Mouse (Mus musculus) T-helper 2 cell (primary cell): ENCODE data around the gene Psenen.

Experiments used
- in situ Hi-C: fragments of 300-600 bp; cut with MboI, MseI; formaldehyde crosslinking; loops from one replicate; pipeline ENCODE4 v1.15.1; 2025; ENCODE audit warnings: high pct_unique_total_duplicates

Psenen gene

DNA sequence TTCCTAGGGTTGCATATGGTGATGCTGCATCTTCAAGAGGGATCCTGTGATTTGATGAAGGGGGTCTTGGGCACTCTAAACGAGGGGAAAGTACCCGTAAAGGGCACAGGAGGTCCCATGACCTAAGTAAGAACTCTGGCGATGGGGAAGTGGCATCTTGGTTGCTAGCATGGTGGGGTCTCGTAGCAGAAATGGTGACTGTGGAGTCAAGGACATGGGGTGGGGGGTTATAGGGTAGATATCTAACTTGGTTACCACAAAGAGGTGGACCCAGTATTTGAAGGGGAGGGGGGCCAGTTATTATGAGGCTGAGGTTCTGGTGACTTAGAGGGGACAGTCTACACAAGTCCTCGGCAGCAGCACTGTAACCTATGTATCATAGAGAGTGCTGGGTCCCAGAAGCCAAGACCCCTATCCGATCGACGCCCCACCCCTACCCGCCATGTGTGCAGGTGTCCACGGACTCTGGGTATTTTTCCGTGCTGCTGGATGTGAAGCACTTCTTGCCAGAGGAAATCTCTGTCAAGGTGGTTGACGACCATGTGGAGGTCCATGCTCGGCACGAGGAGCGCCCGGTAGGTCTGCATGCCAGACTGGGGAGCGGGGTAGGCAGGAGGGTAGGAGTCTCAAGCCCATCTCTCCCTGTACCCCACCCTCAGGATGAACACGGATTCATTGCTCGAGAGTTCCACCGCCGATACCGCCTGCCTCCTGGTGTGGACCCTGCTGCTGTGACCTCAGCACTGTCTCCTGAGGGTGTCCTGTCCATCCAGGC is 9.4 kb downstream of the Psenen start:
- in situ Hi-C loops, result no loop called here

DNA sequence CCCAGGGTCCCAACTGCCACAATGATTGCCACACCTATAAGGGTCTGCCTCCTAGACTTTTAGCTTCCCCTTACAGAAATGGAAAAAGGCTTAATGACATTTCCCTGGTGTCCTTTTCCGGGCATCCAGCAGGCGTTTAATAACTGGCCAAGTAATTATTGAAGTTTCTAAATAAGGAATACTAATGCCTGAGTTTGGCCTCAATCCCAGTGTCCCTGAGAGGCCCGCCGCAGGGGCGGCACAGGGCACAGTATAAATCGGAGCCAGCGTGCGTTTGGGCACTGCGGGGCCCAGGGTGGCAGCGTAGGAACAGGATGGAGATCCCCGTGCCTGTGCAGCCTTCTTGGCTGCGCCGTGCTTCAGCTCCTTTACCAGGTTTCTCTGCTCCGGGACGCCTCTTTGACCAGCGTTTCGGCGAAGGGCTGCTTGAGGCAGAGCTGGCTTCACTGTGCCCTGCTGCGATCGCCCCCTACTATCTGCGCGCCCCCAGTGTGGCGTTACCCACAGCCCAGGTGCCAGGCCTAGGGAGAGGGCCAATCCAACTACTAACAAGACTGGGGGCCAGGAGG is 10.3 kb downstream of the Psenen start:
- in situ Hi-C loops, result no loop called here

DNA sequence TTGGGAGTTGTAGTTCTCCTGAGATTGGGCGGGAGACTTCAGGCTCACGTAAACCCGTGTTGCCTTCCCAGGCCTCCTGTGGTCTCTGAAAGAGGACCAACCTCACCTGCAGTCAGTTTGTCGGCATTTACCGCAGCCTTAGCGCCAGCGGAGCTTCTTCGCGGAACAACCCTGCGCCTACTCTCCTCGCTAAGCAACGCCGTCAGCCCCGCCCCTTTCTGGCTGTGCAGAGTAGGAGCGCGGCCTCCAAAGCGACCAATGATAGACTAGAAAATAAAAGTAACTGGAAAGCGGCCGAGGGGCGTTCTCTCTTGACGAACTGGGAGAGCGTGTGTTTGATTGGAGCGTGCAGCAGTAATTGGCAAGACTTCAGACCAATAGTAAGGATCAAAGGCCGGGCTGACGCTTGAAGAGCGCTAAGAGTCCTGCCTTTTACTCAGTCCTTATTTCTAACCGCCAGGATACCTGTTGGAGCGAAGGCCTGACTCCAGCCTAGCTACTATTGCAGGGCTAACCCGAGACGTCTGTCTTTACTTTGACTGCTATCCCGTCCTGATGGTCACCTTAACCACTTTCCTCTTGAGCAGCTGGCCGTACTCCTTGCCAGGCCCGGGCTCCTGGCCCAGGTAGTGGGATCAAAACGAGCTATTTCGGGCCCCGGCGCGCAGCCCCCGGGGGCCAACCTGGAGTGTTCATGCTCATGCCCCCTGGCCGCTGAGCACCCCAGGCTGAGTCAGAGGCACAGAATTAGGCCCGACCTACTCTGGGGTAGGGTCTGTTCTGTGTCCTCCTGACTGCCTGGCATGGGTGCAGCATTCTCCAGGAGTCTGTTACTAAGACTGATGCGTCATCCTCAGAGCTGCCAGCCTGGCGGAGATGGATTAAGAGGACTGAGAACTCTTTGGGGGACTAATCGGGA is 11.1 kb downstream of the Psenen start, which contains the start of the genes Hspb6 and Proser3:
TSS of gene Hspb6 (plus strand) at position 77 of the 919 bp plus-strand sequence.
TSS of gene Proser3 (minus strand) at position 198 of the 919 bp plus-strand sequence.
- in situ Hi-C loops, result no loop called here

DNA sequence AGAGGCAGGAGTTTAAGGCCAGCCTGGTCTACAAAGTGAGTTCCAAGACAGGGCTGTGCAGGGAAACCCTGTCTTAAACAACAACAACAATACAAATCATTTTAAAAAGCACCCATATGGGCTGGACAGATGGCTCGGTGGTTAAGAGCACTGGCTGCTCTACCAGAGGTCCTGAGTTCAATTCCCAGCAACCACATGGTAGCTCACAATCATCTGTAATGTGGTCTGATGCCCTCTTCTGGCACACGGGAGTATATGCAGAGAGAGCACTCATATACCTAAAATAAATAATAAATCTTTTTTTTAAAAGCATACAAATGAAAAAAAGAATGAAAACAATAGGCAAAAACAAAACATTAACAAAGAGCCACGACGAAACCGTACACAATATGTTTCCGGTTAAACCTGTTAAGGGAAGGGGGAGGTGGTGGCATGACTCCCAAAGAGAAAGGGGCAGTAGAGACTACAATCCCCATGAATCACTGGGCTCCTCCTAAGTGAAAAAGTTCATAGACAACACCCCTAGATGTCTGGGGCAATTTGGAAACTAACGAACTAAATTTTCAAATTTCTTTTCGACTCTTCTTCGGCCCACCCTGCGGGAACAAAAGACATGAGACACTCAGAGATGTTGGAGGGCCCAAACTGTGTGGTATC is 11.9 kb downstream of the Psenen start:
- in situ Hi-C loops, result no loop called here

DNA sequence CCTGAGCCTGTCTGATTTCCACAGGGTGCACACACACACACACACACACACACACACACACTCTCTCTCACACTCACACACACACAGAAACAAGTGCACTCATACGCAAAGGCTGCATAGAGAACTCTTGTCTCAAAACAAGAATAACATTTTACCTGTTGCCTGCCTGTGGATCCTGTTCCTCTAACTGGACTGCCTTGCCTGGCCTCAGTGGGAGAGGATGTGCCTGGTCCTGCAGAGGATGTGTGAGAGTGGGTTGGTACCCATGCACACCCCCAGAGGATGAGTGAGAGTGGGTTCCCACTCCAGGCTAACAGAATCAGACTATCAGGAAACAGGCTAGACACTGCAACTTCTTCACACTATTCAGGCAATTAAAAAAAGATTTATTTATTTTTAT is 12.8 kb downstream of the Psenen start:
- in situ Hi-C loops, result no loop called here

DNA sequence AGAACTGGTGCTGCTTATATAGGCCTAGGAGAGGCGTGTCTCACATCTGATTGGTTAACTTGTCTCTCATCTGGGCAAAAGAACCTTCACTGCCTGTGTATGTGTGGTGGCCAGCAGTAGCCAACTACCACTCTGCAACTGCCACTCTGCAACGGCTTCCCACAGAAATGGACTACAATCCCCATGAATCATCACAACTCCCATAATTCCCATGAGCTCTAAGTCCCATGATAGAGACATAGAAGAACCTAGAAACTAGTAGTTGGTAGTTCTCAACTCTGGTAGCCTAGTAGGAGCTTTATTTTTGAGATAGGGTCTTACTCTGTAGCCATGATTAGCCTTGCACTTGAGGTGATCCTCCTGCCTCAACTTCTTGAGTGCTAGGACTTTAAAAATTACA is 13.5 kb downstream of the Psenen start:
- in situ Hi-C loops, result no loop called here

DNA sequence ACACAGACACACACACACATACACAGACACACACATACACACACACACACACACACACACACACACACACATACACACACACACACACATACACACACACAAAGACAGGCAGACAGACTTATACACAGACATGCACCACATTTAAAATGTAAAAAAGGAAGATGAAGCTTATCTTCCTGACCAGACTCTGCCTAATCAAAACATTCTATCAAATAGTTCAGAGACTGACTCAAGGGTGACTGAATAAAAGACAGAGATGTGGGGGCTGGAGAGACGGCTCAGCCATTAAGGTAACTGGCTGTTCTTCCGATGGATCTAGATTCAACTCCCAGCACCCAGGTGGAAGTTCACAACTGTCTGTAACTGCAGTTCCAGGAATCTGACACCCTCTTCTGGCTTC is 19.1 kb downstream of the Psenen start:
- in situ Hi-C loops, result no loop called here

DNA sequence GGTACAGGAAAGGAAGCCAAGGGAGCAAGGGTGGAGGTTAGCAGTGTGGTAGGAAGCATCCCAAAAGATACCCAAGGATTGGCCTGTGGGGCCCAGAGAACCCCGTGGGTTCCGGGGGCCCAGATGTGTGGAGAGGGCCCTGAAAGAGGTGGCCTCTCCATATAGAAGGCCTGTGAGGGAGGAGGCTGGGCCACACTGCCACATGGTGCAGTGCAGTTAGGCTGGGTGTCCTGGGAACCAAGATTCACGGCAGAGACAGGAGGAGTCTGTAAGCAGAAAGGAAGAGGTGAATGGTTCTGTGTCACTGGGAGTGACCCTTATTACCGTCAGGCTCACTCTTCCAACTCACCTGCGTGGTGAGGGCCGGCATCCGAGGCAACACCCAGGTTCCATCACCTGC is 22.9 kb downstream of the Psenen start:
- in situ Hi-C loops, result no loop called here

DNA sequence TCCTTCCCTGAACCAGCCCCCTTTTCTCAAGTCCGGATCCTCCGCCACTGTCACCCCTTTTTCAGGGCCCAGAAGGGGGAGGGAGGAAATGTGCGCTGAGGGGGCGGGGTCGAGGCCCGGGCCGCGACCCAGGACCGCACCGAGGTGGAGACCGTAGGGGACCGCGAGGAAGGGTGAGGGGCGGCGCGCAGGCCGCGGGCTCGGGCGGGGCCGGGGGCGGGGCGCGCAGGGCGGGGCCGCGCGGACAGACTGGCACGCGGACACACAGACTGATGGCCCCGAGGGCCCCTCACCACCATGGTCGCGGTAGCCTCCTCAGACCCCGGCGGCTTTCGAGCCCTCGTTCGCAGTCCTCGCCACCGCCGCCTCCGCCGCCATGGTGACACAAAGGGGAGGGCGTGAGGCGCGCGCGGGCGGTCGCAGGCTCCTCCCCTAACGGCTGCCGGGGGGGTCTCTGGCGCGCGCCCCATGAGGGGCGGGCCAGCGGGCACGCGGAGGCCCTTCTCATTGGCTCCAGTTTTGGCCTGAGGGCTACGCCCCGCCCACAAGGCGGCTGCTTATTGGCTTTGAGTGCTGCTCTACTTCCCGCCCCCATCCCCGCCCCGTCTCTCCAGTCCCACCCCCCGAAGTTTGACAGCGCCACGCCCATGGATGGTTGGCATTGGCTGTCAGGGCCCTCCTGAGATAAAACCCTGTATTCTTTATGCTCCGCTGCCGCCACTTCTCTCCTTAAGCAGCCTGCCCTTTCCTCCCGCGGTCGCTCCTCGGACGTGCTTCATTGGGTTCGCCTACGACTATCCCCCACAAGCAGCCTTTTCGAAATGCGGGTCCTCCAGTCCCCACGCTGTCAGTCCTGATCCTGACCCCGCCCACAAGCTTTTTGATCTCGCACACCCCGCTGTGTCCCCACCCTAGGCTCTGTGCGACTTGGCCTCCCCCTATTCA is 28.5 kb downstream of the Psenen start, which contains the start of gene Arhgap33:
TSS of gene Arhgap33 (minus strand) at position 428 of the 945 bp plus-strand sequence.
- in situ Hi-C loops, result no loop called here

DNA sequence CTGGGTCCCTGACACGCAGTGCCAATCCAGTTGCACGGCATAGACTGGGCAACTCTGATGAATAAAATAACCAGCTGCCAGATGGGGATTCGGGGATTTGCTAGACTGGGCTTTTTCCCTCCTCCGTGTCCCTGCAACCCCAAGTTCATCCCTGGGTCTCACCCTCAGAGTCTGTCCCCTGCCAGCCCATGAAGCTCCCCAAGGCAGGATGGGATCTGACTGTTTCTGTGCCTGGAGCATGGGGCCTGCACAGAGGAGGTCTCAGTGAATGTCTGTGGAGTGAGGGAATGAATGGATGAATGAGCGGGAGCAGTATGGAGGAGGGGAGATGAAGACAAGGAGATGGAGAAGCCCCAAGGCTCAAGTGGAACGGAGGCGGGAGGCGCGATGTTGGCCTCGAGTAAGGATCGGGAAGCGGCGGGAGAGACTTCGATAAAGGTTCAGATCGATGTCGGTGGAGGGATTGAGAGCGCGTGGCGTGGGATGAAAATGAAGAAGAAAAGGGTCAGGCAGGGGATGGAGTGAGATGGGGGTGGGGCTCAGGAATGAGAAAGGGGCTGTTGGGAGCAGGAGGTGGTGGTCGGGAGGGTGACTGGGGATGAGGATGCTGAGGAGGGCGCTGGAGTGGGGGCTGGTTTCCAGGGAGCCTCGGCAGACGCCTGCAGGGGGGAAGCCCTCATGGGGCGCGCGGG is 29.3 kb downstream of the Psenen start:
- in situ Hi-C loops, result no loop called here

DNA sequence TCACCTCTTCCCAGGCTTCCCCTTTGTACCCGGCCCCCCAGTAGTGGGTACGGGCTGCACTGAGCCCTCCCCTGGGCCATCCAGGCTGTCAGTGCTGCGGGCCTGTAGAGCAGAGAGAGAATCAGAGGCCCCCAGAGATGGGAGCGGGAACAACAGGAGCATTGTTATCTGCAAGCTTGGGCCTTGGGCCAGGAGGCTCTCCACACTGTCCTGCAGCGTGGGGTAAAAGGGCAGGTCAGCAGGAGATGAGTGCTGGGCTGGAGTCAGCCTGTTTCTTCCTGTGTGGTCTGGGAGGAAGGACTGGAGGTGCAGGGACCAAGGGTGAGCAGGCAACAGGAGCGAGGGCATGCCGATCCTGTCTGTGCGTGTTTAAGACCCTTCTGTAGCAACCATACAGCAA is 30.5 kb downstream of the Psenen start:
- in situ Hi-C loops, result no loop called here

DNA sequence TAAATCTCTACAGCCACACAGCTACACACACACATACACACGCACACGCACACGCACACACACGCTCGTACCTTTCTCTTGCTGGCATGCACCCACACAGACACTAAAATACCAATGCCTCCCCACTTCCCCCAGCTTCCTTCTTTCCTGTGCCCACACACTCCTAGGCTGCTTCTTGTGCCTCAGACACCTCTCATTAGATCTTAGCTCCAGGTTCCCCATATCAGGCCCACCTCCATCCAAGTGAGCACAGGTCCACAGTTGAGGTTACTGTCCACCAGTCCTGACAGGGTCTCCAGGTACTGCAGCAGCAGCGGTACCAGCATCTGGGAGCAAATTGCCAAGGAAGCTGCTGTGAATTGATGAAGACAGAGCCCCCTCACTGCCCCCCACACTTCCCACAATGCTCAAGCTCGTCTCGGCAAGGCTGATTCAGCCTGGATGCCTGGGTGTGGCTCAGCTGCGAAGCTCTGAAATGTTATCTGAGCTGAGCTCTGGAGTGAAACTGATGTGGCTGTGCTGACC is 32.1 kb downstream of the Psenen start:
- in situ Hi-C loops, result no loop called here

DNA sequence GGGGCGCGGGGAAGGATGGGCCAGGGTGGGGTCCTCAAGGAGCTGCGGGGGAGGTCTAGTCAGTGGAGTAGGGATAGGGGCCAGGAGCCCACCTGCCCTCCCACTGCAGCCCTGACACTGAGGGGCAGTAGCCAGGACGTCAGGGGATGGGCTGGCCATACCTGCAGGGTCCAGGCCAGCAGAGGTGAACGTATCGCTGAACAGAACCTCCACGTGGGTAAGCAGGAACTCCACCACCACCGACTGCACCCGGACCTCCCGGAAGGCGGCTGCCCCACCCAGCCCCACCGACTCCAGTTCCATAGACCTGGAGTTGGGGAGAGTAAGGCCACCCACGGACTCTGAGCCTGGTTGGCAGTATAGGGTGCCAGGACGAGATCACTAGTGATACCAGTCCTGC is 36.4 kb downstream of the Psenen start:
- in situ Hi-C loops, result no loop called here

DNA sequence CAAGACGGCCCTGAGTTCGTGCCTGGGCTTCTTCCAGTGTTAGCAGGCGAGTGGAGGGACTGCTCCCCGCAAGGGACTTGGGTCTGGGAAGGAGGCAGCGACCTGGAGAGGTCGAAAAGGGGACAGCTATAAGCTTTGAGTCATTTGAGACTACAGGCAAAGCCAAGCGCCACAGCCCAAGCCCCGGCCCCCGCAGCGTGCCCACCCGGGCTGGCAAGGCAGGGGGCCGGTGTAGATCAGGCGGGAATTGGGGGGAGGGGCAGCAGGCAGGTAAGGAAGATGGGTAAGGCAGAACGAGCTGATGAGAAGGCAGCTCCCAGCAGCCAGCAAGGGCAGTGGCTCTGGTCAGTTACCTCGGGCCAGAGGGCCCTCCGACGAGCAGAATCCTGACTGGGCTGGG is 37.0 kb downstream of the Psenen start:
- in situ Hi-C loops, result no loop called here

DNA sequence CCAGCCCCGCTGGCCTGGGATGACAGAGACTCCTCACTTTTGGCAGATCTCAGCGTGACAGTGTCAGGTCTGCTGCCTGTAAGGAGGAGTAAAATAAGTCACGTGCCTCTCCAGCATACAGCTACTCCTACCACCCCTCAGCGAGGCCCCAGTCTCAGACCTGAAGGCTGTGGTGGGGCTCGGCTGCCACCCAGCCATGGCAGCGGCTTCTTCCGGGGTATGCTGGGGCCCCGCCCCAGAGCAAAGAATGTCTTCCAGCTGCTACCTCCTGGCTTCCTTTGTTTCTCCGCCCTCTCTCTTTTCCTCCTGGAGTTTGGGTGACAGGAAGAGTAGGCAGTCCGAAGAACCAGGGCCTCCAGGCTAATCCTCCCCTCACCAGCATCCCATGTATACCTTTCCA is 37.5 kb downstream of the Psenen start:
- in situ Hi-C loops, result no loop called here

DNA sequence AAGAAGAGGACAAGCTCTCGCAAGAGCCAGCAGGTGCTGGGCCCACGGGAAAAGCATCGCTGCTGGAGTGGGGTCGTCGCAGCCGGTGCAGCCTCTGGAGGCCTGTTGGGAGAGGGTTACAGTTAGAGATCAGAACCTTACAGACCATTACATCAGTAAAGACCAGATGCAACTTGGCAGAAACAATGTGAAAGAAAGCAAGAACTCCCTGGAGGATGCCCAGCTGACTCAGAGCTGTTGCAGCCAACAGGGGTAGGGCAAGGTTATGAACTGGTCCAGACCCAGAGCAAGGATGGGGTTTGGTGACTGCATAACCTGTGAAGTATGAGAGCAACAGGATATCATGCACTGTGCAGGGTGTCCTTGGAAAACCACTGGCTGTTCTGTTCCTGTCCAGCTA is 38.9 kb downstream of the Psenen start:
- in situ Hi-C loops, result loop anchor here (25.0 kb wide), 1 partner anchor 1112 kb away; no protein-coding TSS in a partner anchor

DNA sequence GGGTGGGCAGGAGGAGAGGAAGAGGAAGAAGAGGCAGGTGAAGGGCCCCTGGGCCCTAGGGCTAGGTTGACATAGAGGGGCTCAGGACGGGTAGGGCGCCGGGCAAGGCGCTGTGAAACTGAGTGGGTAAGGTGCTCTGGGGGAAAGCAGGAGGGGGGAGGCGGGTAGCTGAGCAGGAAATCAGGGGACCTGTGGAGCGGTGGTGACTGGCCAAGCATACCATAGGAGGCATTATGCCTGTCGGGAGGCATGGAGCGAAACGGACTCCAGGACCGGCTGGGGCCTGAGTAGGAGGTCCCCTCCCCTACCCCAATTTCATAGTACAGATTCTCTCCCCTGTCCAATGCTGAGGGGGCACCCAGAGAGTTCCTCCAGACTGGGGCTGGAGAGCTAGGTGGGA is 40.6 kb downstream of the Psenen start:
- in situ Hi-C loops, result loop anchor here (25.0 kb wide), 1 partner anchor 1111 kb away; no protein-coding TSS in a partner anchor

DNA sequence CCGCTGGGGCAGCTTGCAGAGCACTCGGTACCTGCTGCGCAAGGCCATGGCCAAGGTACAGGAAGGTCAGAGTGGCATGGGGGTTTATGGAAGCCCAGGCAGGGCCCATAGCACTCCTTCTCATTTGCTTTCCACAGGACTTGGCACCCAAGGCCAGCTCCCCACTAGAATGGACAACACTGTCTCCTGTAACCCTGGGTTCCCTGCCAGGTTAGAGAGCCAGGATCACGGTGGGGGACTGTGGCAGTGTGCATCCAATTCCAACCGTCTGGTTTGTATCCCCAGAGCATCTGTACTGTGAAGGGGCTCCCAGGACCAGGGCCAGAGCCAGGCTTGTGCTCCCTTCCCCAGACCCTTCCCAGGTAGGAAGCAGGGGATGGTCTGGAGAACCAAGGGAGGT is 42.6 kb downstream of the Psenen start:
- in situ Hi-C loops, result loop anchor here (25.0 kb wide), 1 partner anchor 1109 kb away; no protein-coding TSS in a partner anchor

DNA sequence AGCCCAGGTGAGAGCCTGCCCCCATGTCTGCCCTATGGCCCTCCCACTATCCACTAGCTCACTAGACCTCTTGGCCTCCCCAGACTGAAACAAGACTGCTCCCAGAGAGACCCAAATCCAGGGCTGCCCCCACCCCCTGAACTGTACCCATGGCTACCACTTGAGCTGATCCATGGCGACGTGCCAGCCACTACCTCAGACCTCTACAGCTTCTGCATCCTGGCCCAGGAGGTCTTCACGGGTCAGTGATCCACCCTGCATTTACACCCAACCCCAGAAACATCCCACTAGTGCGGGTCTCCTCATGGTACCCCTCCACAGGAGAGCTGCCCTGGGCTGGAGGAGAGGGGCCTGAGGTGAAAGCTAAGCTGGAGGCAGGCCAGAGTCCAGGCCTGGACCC is 43.0 kb downstream of the Psenen start:
- in situ Hi-C loops, result loop anchor here (25.0 kb wide), 1 partner anchor 1108 kb away; no protein-coding TSS in a partner anchor
